Mouse (Mus musculus): ENCODE results near the gene Ermap. TPM values are rescaled to one million over a fixed set of nuclear protein-coding genes. Genes with fewer than 3 reads are reported as not detected.

The Ermap gene
- polyA plus RNA-seq, 1 experiment from 2014 or later, result 341 TPM

- no peak for DNase-seq
- Histone ChIP-seq H3K4me2 (no peak overlapping the region), H3K9ac (no peak overlapping the region), H3K4me3 (replicated peaks) (no peak overlapping the region), H3K36me3 (no peaks in the 10 kb centered on the region), H3K9me3 (replicated peaks) (no peaks in the 10 kb centered on the region), H3K4me1 (replicated peaks) (no peaks in the 10 kb centered on the region), H3K27ac (no peak overlapping the region), H3K27me3 (no peaks in the 10 kb centered on the region)
- ATAC-seq (ENCODE audit: low read depth), result no peak
- WGBS (ENCODE audit: insufficient replicate concordance), result 66% methylated on average over 3 of the region's 3 CpGs
Observed at GRCm38 (mm10) chr4:119161358-119161757, 28.5 kb downstream of the Ermap start.

DNA sequence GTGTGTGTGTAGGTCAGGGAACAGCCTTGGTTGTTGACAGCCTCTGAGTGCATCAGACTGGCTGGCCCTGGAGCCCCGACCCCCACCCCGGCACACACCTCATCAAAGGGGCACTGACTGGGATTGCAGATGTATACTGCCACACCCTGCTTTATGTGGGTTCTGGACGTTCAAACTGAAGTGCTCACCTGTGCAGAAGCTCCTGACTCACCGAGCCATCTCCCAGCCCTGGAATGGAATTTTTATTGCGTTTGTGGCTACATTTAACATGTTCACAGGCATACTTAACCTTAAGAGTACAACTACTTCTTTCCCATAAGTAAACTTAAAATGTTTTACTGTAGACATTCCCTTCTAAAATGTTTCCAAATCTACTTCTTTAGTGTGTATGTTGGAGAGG is 31.9 kb downstream of the Ermap start:
- Histone ChIP-seq H3K9ac (no peak overlapping the region), H3K27ac (no peak overlapping the region), H3K4me3 (replicated peaks) (no peak overlapping the region), H3K4me2 (no peak overlapping the region), H3K27me3 (no peaks in the 10 kb centered on the region), H3K36me3 (no peaks in the 10 kb centered on the region), H3K9me3 (replicated peaks) (no peaks in the 10 kb centered on the region), H3K4me1 (replicated peaks) (no peaks in the 10 kb centered on the region)
- ATAC-seq (ENCODE audit: low read depth) (no peak), DNase-seq (no peak)
- WGBS (ENCODE audit: insufficient replicate concordance), result 64% methylated on average over 5 of the region's 5 CpGs

DNA sequence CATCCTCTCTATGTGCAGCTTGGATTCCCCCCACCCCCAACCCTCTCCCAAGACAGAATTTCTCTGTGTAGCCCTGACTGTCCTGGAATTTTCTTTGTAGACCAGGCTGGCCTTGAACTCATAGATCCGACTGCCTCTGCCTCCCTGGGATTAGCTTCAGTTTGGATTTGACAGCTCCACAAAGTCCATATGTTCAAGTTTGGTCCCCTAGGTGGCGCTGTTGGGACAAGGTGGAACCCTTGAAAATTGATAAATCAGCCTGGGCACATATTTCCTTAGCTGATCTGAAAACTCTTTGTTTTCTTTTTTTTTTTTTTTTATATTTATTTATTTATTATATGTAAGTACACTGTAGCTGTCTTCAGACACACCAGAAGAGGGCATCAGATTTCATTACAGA is 32.6 kb downstream of the Ermap start:
- no peak overlapping the region for H3K9ac ChIP-seq
- H3K27ac ChIP-seq, result no peak overlapping the region
- no peak for DNase-seq
- WGBS (ENCODE audit: insufficient replicate concordance), result 12% methylated on average over 2 of the region's 2 CpGs
- H3K9me3 ChIP-seq (replicated peaks), result no peaks in the 10 kb centered on the region
- H3K4me2 ChIP-seq, result no peak overlapping the region
- H3K27me3 ChIP-seq, result no peaks in the 10 kb centered on the region
- no peak overlapping the region for H3K4me3 ChIP-seq (replicated peaks)
- no peak for ATAC-seq (ENCODE audit: low read depth)
- no peaks in the 10 kb centered on the region for H3K36me3 ChIP-seq
- H3K4me1 ChIP-seq (replicated peaks), result no peaks in the 10 kb centered on the region

DNA sequence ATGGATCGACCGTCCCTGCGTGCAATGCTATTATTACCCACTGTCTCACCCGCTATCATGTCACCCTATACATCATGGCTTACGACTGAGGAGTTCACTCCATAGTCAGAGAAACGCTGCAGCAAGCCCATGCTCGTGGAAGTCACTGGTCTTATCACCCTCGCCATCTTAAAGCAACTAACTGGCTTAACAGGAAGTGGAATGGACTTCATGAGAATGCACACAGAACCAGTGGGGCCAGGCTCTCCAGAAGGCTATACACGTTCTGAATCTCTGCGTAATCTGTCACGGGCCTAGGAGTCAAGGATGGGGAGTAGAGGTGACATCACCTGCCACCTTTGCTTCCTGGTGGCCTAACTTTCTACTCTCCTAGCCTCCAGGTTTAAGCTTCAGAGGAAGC is 41.1 kb downstream of the Ermap start:
- H3K9ac ChIP-seq, result no peak overlapping the region
- H3K27ac ChIP-seq, result no peak overlapping the region
- H3K4me3 ChIP-seq (replicated peaks), result no peak overlapping the region
- no peak for ATAC-seq (ENCODE audit: low read depth)
- H3K27me3 ChIP-seq, result peaks cover 10% of the 10 kb centered on the region
- H3K36me3 ChIP-seq, result no peaks in the 10 kb centered on the region
- H3K9me3 ChIP-seq (replicated peaks), result 0 out of 2 replicates have a peak, but pooled peaks cover 4% of the 10 kb centered on the region
- 59% methylated on average over 11 of the region's 11 CpGs for WGBS (ENCODE audit: insufficient replicate concordance)
- no peak overlapping the region for H3K4me2 ChIP-seq
- no peaks in the 10 kb centered on the region for H3K4me1 ChIP-seq (replicated peaks)
- DNase-seq, result no peak

DNA sequence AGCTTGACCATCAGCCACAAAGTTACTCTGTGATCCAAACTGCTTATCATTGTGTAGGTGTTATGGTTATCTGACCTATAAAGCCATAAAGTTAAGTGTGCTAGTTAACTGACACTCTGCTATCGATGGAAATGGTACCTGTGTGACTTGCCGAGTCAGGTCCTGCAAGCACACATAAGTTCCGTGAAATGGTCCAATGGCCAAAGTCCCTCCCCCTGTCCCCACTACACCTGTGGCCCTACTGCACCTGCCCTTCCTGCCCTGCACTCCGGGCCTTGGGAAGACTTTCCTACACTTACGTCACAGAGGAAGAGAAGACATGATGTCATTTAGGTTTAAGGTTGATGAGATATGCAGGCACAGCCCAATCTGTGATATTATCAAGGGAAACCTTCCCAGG is 42.5 kb downstream of the Ermap start:
- H3K4me3 ChIP-seq (replicated peaks), result no peak overlapping the region
- H3K4me1 ChIP-seq (replicated peaks), result peaks cover 3% of the 10 kb centered on the region
- no peaks in the 10 kb centered on the region for H3K36me3 ChIP-seq
- H3K4me2 ChIP-seq, result no peak overlapping the region
- H3K9ac ChIP-seq, result no peak overlapping the region
- no peak overlapping the region for H3K27ac ChIP-seq
- ATAC-seq (ENCODE audit: low read depth) (no peak), DNase-seq (no peak)
- WGBS (ENCODE audit: insufficient replicate concordance), result 70% methylated on average over 5 of the region's 5 CpGs
- 0 out of 2 replicates have a peak, but pooled peaks cover 4% of the 10 kb centered on the region for H3K9me3 ChIP-seq (replicated peaks)
- peaks cover 17% of the 10 kb centered on the region for H3K27me3 ChIP-seq

DNA sequence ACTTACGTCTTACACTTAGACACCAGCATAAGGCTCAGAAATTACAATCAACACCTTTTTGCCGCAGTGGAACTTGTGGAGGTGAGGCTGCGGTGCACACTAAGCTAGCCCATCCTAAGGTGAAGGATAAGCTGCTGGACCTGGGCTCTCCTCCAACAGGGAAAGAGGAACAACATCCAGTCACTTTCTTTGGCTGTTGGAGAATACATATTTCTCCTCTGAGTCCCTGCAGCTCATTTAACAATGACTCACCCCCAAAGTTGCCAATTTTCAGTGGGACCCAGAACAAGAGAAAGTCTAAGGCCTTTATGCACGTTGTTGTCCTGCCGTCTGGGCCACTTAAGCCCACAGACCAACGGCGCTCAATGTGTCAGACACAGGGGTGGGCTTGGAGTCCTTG is 43.0 kb downstream of the Ermap start:
- WGBS (ENCODE audit: insufficient replicate concordance), result 81% methylated on average over 7 of the region's 7 CpGs
- DNase-seq (no peak), ATAC-seq (ENCODE audit: low read depth) (no peak)
- Histone ChIP-seq H3K36me3 (no peaks in the 10 kb centered on the region), H3K27ac (no peak overlapping the region), H3K4me2 (no peak overlapping the region), H3K4me3 (replicated peaks) (no peak overlapping the region), H3K4me1 (replicated peaks) (peaks cover 4% of the 10 kb centered on the region), H3K27me3 (peaks cover 18% of the 10 kb centered on the region), H3K9me3 (replicated peaks) (0 out of 2 replicates have a peak, but pooled peaks cover 4% of the 10 kb centered on the region), H3K9ac (no peak overlapping the region)

- 0 out of 2 replicates have a peak, but pooled peaks cover 4% of the 10 kb centered on the region for H3K9me3 ChIP-seq (replicated peaks)
- peaks cover 31% of the 10 kb centered on the region for H3K4me1 ChIP-seq (replicated peaks)
- H3K36me3 ChIP-seq, result peaks cover 18% of the 10 kb centered on the region
- H3K27me3 ChIP-seq, result peaks cover 14% of the 10 kb centered on the region
- WGBS (ENCODE audit: insufficient replicate concordance), result 27% methylated on average over 24 of the region's 24 CpGs
- peak; percentile 51 for ATAC-seq (ENCODE audit: low read depth)
- peak overlapping the region; percentile 42; the same call in 1 of the 2 replicates for H3K9ac ChIP-seq
- peak; percentile 79 for DNase-seq
- H3K4me3 ChIP-seq (replicated peaks), result no peak overlapping the region
- peak overlapping the region; percentile 44 for H3K4me2 ChIP-seq
- no peak overlapping the region for H3K27ac ChIP-seq
Observed at GRCm38 (mm10) chr4:119142230-119142871, 47.5 kb downstream of the Ermap start.

DNA sequence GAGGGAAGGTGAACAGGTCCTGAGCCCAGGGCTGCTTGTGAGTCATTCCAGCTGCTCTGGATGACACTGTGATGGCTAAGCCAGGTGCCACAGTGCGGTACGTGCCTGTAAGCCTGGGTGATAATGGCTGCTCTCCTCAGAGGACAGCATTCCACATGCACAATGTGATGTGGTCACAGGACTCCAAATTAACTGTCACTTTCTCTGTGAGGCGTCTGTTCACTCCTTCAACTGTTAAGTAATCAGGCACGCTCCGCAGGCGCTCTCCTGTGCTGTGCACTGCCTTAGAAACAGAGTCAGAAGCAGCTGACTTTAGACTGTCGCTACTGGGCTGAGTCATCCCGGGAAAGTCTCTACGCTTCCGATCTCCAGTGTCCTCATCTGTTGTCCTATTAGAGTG is 48.6 kb downstream of the Ermap start:
- ATAC-seq (ENCODE audit: low read depth), result 0 out of 2 replicates have a peak, but pooled peaks have one; percentile 13
- Histone ChIP-seq H3K36me3 (peaks cover 29% of the 10 kb centered on the region), H3K9me3 (replicated peaks) (0 out of 2 replicates have a peak, but pooled peaks cover 4% of the 10 kb centered on the region), H3K4me1 (replicated peaks) (peaks cover 43% of the 10 kb centered on the region), H3K27ac (peak overlapping the region; percentile 2), H3K4me3 (replicated peaks) (no peak overlapping the region), H3K4me2 (no peak overlapping the region), H3K9ac (no peak overlapping the region), H3K27me3 (peaks cover 14% of the 10 kb centered on the region)
- DNase-seq, result no peak
- 58% methylated on average over 10 of the region's 10 CpGs for WGBS (ENCODE audit: insufficient replicate concordance)

GRCm38 (mm10) chr4:119140126-119140525 is 49.7 kb downstream of the Ermap start:
- Histone ChIP-seq H3K27me3 (peaks cover 14% of the 10 kb centered on the region), H3K4me1 (replicated peaks) (peaks cover 50% of the 10 kb centered on the region), H3K36me3 (peaks cover 40% of the 10 kb centered on the region), H3K9me3 (replicated peaks) (0 out of 2 replicates have a peak, but pooled peaks cover 4% of the 10 kb centered on the region), H3K4me2 (no peak overlapping the region), H3K27ac (peak overlapping the region; percentile 57; the same call in 1 of the 2 replicates), H3K9ac (no peak overlapping the region), H3K4me3 (replicated peaks) (no peak overlapping the region)
- 44% methylated on average over 3 of the region's 3 CpGs for WGBS (ENCODE audit: insufficient replicate concordance)
- no peak for ATAC-seq (ENCODE audit: low read depth)
- no peak for DNase-seq

DNA sequence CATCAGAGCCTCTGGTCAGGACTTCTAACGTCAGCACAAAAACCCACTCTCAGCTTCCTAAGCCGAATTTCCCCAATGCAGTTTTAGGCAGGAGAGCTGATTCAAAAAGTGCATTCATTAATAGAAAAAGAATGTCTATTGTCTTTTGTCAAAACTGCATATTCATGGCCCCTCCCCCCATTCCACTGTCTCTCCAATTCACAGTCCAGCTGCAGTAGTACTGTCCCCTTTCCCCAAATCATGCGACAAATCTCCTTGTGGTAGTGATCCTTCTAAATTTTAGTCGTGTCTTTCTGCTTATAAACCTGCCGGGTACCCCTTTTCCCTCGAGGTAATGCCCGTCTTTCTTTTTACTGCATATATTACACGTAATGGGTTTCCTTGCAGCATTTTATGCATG is 51.0 kb downstream of the Ermap start:
- no peak for DNase-seq
- ATAC-seq (ENCODE audit: low read depth), result no peak
- H3K27me3 ChIP-seq, result peaks cover 8% of the 10 kb centered on the region; the same call in 1 of the 2 replicates
- H3K36me3 ChIP-seq, result peaks cover 54% of the 10 kb centered on the region
- 71% methylated on average over 8 of the region's 8 CpGs for WGBS (ENCODE audit: insufficient replicate concordance)
- no peak overlapping the region for H3K4me3 ChIP-seq (replicated peaks)
- 0 out of 2 replicates have a peak overlapping the region, but pooled peaks have one; percentile 20 for H3K27ac ChIP-seq
- H3K9me3 ChIP-seq (replicated peaks), result no peaks in the 10 kb centered on the region
- peaks cover 50% of the 10 kb centered on the region for H3K4me1 ChIP-seq (replicated peaks)
- H3K9ac ChIP-seq, result no peak overlapping the region
- no peak overlapping the region for H3K4me2 ChIP-seq

DNA sequence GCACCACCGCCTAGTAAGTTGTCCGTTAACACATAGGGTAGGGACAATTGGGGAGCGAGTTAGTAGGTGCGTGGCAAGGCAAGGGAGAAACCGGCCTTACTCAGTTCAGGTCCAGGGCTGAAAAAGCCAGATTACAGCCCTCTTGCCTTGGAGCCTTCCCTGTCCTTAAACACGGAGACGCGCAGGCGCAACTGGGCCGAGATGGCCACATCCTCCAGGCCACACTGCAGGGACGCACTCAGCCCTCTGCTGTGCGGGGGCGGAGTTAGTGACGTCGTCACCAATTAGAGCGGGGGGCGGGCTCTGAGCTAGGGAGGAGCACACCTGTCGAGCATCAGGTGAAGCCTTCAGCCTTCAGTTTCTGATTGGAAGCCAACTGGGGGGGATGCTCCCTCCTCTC is 51.6 kb downstream of the Ermap start:
- Histone ChIP-seq H3K4me1 (replicated peaks) (peaks cover 50% of the 10 kb centered on the region), H3K9me3 (replicated peaks) (no peaks in the 10 kb centered on the region), H3K27me3 (0 out of 2 replicates have a peak, but pooled peaks cover 4% of the 10 kb centered on the region), H3K36me3 (peaks cover 60% of the 10 kb centered on the region), H3K4me3 (replicated peaks) (no peak overlapping the region), H3K4me2 (0 out of 2 replicates have a peak overlapping the region, but pooled peaks have one; percentile 5), H3K27ac (peak overlapping the region; percentile 20; the same call in 1 of the 2 replicates), H3K9ac (no peak overlapping the region)
- WGBS (ENCODE audit: insufficient replicate concordance), result 61% methylated on average over 18 of the region's 18 CpGs
- ATAC-seq (ENCODE audit: low read depth) (peak; percentile 63), DNase-seq (peak; percentile 63)

DNA sequence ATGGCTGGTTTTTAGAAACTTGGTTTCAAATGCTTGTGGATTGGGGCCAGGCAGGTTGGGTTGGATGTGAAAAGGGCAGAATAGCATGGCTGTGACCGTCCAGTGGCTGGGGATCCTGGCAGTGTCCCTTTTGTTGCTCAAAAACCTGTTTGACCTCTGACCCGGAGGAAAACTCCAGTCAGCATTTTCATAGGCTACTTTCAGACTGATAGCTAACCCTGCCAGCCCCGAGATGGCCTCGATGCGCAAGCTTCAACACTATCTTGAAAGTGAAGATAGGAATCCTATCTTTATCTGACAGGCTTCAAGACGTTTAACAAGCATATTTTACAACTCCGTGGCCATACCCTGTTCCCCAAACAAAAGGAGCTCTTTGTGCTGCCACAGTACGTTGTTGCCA is 52.5 kb downstream of the Ermap start:
- peaks cover 68% of the 10 kb centered on the region for H3K36me3 ChIP-seq
- H3K4me2 ChIP-seq, result no peak overlapping the region
- no peak overlapping the region for H3K4me3 ChIP-seq (replicated peaks)
- 46% methylated on average over 8 of the region's 8 CpGs for WGBS (ENCODE audit: insufficient replicate concordance)
- H3K27ac ChIP-seq, result peak overlapping the region; percentile 47; the same call in 1 of the 2 replicates
- no peaks in the 10 kb centered on the region for H3K9me3 ChIP-seq (replicated peaks)
- H3K4me1 ChIP-seq (replicated peaks), result peaks cover 47% of the 10 kb centered on the region
- DNase-seq, result no peak
- ATAC-seq (ENCODE audit: low read depth), result no peak
- 0 out of 2 replicates have a peak, but pooled peaks cover under 1% of the 10 kb centered on the region for H3K27me3 ChIP-seq
- H3K9ac ChIP-seq, result no peak overlapping the region

All from liver, embryonic 13.5 days (tissue).